In the genomic region with DNA sequence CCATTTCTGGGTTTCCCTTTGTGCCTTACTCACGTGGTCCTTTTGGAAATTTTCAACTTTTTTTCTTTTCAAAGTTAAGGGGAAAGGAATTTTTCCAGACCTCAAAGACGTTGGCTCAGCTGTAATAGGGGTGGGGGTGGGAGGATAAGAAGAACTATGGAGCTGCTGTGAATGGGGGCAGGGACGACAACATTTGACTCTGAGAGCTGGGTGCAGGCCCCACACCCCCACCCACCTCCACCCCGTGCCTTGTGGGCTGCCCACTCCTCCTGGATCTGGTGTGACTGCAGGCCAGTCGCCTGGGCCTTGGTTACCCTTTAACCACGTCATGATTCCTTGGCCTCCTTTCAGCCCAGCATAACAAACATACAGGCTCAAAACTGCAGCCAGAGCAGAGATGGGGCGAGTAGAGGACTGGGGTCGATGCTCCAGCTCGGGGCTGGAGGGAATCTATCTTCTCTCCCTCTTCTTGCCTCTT, we compare ENCODE assay signal across 9 mouse cellular contexts.
A peak's percentile ranks its signal among the peaks of the same experiment; 100 is the strongest.
DNase-seq lines count a peak whose midpoint lies in the region; ATAC-seq and TF ChIP-seq lines count a peak whose summit lies in the region.
"Had no signal": no experiment of that assay in that cellular context is flagged by ENCODE, and none has a peak within 500 bp of the region (broad histone marks: within the 10 kb centered on the region; RNA-seq: fewer than 3 reads in every experiment).

No protein-coding gene starts in this region.

- no peak for ATAC-seq in midbrain, embryonic 11.5 days (ENCODE audit: low FRiP score)
- ATAC-seq in midbrain, embryonic 15.5 days (replicated peaks), result no peak
- no peak for ATAC-seq in heart, embryonic 16.5 days (replicated peaks; ENCODE audit: extremely low read depth, insufficient read depth, low FRiP score)
- ATAC-seq in limb, embryonic 11.5 days (ENCODE audit: insufficient number of reproducible peaks, low FRiP score, low TSS enrichment, low read depth), result no peak
- ATAC-seq in stomach, postnatal 0 days (ENCODE audit: low FRiP score, low TSS enrichment), result peak; percentile 8; the same call in 1 of the 2 replicates
- ATAC-seq: inflammation-experienced regulatory T-cells, adult 6 months had no signal

- 0 out of 2 replicates have a peak, but pooled peaks cover 2% of the 10 kb centered on the region for H3K27me3 ChIP-seq in midbrain, embryonic 11.5 days (ENCODE audit: control insufficient read depth, insufficient read depth, low read length)
- H3K27me3 ChIP-seq in midbrain, embryonic 15.5 days (replicated peaks), result peaks cover 9% of the 10 kb centered on the region; the same call in 1 of the 2 replicates
- H3K27me3 ChIP-seq in heart, embryonic 16.5 days (ENCODE audit: control insufficient read depth, insufficient read depth, low read length), result no peaks in the 10 kb centered on the region
- H3K27me3 ChIP-seq in limb, embryonic 11.5 days (ENCODE audit: control insufficient read depth, insufficient read depth, low read length), result no peaks in the 10 kb centered on the region
- H3K27me3 ChIP-seq in stomach, postnatal 0 days (ENCODE audit: control insufficient read depth, insufficient read depth, low read length), result no peaks in the 10 kb centered on the region

- no peak overlapping the region for H3K27ac ChIP-seq in midbrain, embryonic 11.5 days (ENCODE audit: low read depth, low read length)
- no peak overlapping the region for H3K27ac ChIP-seq in midbrain, embryonic 15.5 days
- H3K27ac ChIP-seq in heart, embryonic 16.5 days (ENCODE audit: low read length), result peak overlapping the region; percentile 77
- peak overlapping the region; percentile 21; the same call in 1 of the 2 replicates for H3K27ac ChIP-seq in limb, embryonic 11.5 days (replicated peaks; ENCODE audit: low read depth, low read length)
- H3K27ac ChIP-seq in stomach, postnatal 0 days (replicated peaks), result peak overlapping the region; percentile 42
- H3K27ac ChIP-seq: forebrain, embryonic 12.5 days had no signal

- H3K4me3 ChIP-seq in midbrain, embryonic 11.5 days (ENCODE audit: low read depth, low read length), result no peak overlapping the region
- H3K4me3 ChIP-seq in midbrain, embryonic 15.5 days, result no peak overlapping the region
- H3K4me3 ChIP-seq in heart, embryonic 16.5 days (ENCODE audit: low read length), result no peak overlapping the region
- H3K4me3 ChIP-seq in limb, embryonic 11.5 days (ENCODE audit: low read depth, low read length), result no peak overlapping the region
- H3K4me3 ChIP-seq in stomach, postnatal 0 days (ENCODE audit: low read depth, low read length), result no peak overlapping the region
- H3K4me3 ChIP-seq: forebrain, embryonic 12.5 days had no signal

- H3K9me3 ChIP-seq in midbrain, embryonic 11.5 days (ENCODE audit: control insufficient read depth, low read length), result no peaks in the 10 kb centered on the region
- no peaks in the 10 kb centered on the region for H3K9me3 ChIP-seq in midbrain, embryonic 15.5 days
- no peaks in the 10 kb centered on the region for H3K9me3 ChIP-seq in heart, embryonic 16.5 days (replicated peaks; ENCODE audit: control insufficient read depth, low read length)
- H3K9me3 ChIP-seq in limb, embryonic 11.5 days (ENCODE audit: control insufficient read depth, low read length), result no peaks in the 10 kb centered on the region
- H3K9me3 ChIP-seq in stomach, postnatal 0 days (ENCODE audit: control insufficient read depth, low read length), result no peaks in the 10 kb centered on the region
- H3K9me3 ChIP-seq: forebrain, embryonic 12.5 days had no signal

- TF ChIP-seq EP300 in stomach, postnatal 0 days (optimal IDR thresholded peaks at IDR 0.05), result no peak

- no peak overlapping the region for H3K4me2 ChIP-seq in midbrain, embryonic 11.5 days
- no peak overlapping the region for H3K4me2 ChIP-seq in midbrain, embryonic 15.5 days
- H3K4me2 ChIP-seq in heart, embryonic 16.5 days (ENCODE audit: low read depth, low read length), result 0 out of 2 replicates have a peak overlapping the region, but pooled peaks have one; percentile 15
- no peak overlapping the region; the same call in 1 of the 2 replicates for H3K4me2 ChIP-seq in limb, embryonic 11.5 days (ENCODE audit: low read depth, severe bottlenecking)
- H3K4me2 ChIP-seq in stomach, postnatal 0 days (replicated peaks; ENCODE audit: low read depth), result no peak overlapping the region
- H3K4me2 ChIP-seq: forebrain, embryonic 12.5 days had no signal

- DNase-seq in midbrain, embryonic 11.5 days (ENCODE audit: low spot score, missing footprints), result peak; percentile 69
- no peak for DNase-seq in limb, embryonic 11.5 days (ENCODE audit: low spot score)
- no peak for DNase-seq in stomach, postnatal 0 days (ENCODE audit: low spot score)
- DNase-seq in thymus, postnatal 0 days (ENCODE audit: low spot score), result no peak
- no peak for DNase-seq in cerebellum, postnatal 25 days

- 0 out of 2 replicates have a peak, but pooled peaks cover 2% of the 10 kb centered on the region for H3K4me1 ChIP-seq in midbrain, embryonic 11.5 days (ENCODE audit: control insufficient read depth, insufficient read depth, low read length)
- H3K4me1 ChIP-seq in midbrain, embryonic 15.5 days, result peaks cover 11% of the 10 kb centered on the region
- peaks cover 8% of the 10 kb centered on the region for H3K4me1 ChIP-seq in heart, embryonic 16.5 days (ENCODE audit: control insufficient read depth, insufficient read depth, low read length)
- peaks cover 15% of the 10 kb centered on the region for H3K4me1 ChIP-seq in limb, embryonic 11.5 days (ENCODE audit: control insufficient read depth, insufficient read depth, low read length)
- peaks cover 5% of the 10 kb centered on the region for H3K4me1 ChIP-seq in stomach, postnatal 0 days (replicated peaks; ENCODE audit: control insufficient read depth, insufficient read depth)

- TF ChIP-seq CTCF in stomach, postnatal 0 days (IDR thresholded peaks at IDR 0.05; ENCODE audit: low read depth), result no peak

- WGBS in midbrain, embryonic 11.5 days, result 46% methylated on average over 9 of the region's 9 CpGs
- 52% methylated on average over 9 of the region's 9 CpGs for WGBS in midbrain, embryonic 15.5 days
- 44% methylated on average over 9 of the region's 9 CpGs for WGBS in heart, embryonic 16.5 days
- WGBS in limb, embryonic 11.5 days, result 41% methylated on average over 9 of the region's 9 CpGs
- 16% methylated on average over 9 of the region's 9 CpGs for WGBS in stomach, postnatal 0 days

- no peak overlapping the region for H3K9ac ChIP-seq in midbrain, embryonic 11.5 days (ENCODE audit: low read length)
- H3K9ac ChIP-seq in midbrain, embryonic 15.5 days, result no peak overlapping the region
- H3K9ac ChIP-seq in heart, embryonic 16.5 days (ENCODE audit: low read length), result no peak overlapping the region
- peak overlapping the region; percentile 30 for H3K9ac ChIP-seq in limb, embryonic 11.5 days (ENCODE audit: low read length)
- no peak overlapping the region for H3K9ac ChIP-seq in stomach, postnatal 0 days (ENCODE audit: low read length)
- H3K9ac ChIP-seq: forebrain, embryonic 12.5 days had no signal

- H3K36me3 ChIP-seq in midbrain, embryonic 11.5 days (ENCODE audit: control insufficient read depth, insufficient read depth, low read length), result no peaks in the 10 kb centered on the region
- H3K36me3 ChIP-seq in midbrain, embryonic 15.5 days (replicated peaks), result no peaks in the 10 kb centered on the region
- H3K36me3 ChIP-seq in heart, embryonic 16.5 days (ENCODE audit: control insufficient read depth, insufficient read depth), result no peaks in the 10 kb centered on the region
- no peaks in the 10 kb centered on the region for H3K36me3 ChIP-seq in limb, embryonic 11.5 days (ENCODE audit: control insufficient read depth, insufficient read depth, low read length)
- H3K36me3 ChIP-seq in stomach, postnatal 0 days (ENCODE audit: control insufficient read depth, insufficient read depth, low read length), result no peaks in the 10 kb centered on the region
- H3K36me3 ChIP-seq: forebrain, embryonic 12.5 days had no signal

Comparison
In these comparisons a context has a peak if more than half of its experiments do, and no peak if none do; other contexts are left out.
1. H3K27ac ChIP-seq: peak in heart, embryonic 16.5 days (single experiment), limb, embryonic 11.5 days (single experiment) and stomach, postnatal 0 days (single experiment); none in midbrain, embryonic 11.5 days (single experiment) and midbrain, embryonic 15.5 days (single experiment).